Mouse (Mus musculus): ENCODE data around the gene Alpk3. TPM values are rescaled to one million over a fixed set of nuclear protein-coding genes. Genes with fewer than 3 reads are reported as not detected.

The Alpk3 gene
- polyA plus RNA-seq, 1 experiment from 2014 or later, result 0.11 TPM

DNA sequence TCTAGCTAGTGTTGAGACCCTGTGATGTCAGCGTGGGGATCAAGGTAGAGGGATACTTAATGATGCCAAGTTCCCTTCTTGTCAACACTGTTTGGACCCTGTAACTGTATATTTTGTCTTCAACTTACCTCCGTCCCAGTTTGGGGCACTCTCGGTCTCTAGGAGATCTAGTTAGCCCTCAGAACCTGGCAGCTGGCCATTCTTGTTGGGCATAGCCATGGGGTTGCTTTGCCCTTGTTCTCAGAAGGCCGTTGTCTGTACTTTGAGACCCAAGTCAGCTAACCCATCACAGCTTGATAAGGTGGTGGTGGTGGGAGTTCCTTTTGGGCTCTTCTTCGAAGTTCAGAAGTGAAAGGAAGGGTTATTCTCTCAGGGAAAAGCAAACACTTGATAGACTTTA, 7.4 kb upstream of the Alpk3 start:
- ATAC-seq (ENCODE audit: low FRiP score, low TSS enrichment) (no peak), DNase-seq (ENCODE audit: low spot score) (no peak)
- no peak overlapping the region for H3K4me3 ChIP-seq (ENCODE audit: low read depth, low read length)
- no peak overlapping the region for H3K27ac ChIP-seq (replicated peaks)
- H3K4me2 ChIP-seq (replicated peaks; ENCODE audit: low read depth), result no peak overlapping the region
- no peak for TF ChIP-seq EP300 (optimal IDR thresholded peaks at IDR 0.05)
- TF ChIP-seq CTCF (IDR thresholded peaks at IDR 0.05; ENCODE audit: low read depth), result no peak
- no peaks in the 10 kb centered on the region for H3K9me3 ChIP-seq (ENCODE audit: control insufficient read depth, low read length)
- H3K36me3 ChIP-seq (ENCODE audit: control insufficient read depth, insufficient read depth, low read length), result no peaks in the 10 kb centered on the region
- no peaks in the 10 kb centered on the region for H3K4me1 ChIP-seq (replicated peaks; ENCODE audit: control insufficient read depth, insufficient read depth)
- WGBS, result 83% methylated on average over 5 of the region's 5 CpGs
- no peaks in the 10 kb centered on the region for H3K27me3 ChIP-seq (ENCODE audit: control insufficient read depth, insufficient read depth, low read length)
- H3K9ac ChIP-seq (ENCODE audit: low read length), result no peak overlapping the region

GRCm38 (mm10) chr7:81055709-81056370, 1.6 kb upstream of the Alpk3 start:
- WGBS, result 62% methylated on average over 11 of the region's 11 CpGs
- no peak for TF ChIP-seq EP300 (optimal IDR thresholded peaks at IDR 0.05)
- no peak for TF ChIP-seq CTCF (IDR thresholded peaks at IDR 0.05; ENCODE audit: low read depth)
- Histone ChIP-seq H3K9ac (ENCODE audit: low read length) (no peak overlapping the region), H3K27me3 (ENCODE audit: control insufficient read depth, insufficient read depth, low read length) (no peaks in the 10 kb centered on the region), H3K9me3 (ENCODE audit: control insufficient read depth, low read length) (no peaks in the 10 kb centered on the region), H3K4me2 (replicated peaks; ENCODE audit: low read depth) (no peak overlapping the region), H3K27ac (replicated peaks) (no peak overlapping the region), H3K36me3 (ENCODE audit: control insufficient read depth, insufficient read depth, low read length) (no peaks in the 10 kb centered on the region), H3K4me3 (ENCODE audit: low read depth, low read length) (no peak overlapping the region), H3K4me1 (replicated peaks; ENCODE audit: control insufficient read depth, insufficient read depth) (no peaks in the 10 kb centered on the region)
- no peak for ATAC-seq (ENCODE audit: low FRiP score, low TSS enrichment)
- no peak for DNase-seq (ENCODE audit: low spot score)

GRCm38 (mm10) chr7:81057901-81058711, 706 bp downstream of the Alpk3 start:
- no peak overlapping the region for H3K4me2 ChIP-seq (replicated peaks; ENCODE audit: low read depth)
- no peak overlapping the region for H3K9ac ChIP-seq (ENCODE audit: low read length)
- H3K9me3 ChIP-seq (ENCODE audit: control insufficient read depth, low read length), result no peaks in the 10 kb centered on the region
- ATAC-seq (ENCODE audit: low FRiP score, low TSS enrichment), result no peak
- 64% methylated on average over 6 of the region's 6 CpGs for WGBS
- no peak overlapping the region for H3K27ac ChIP-seq (replicated peaks)
- no peaks in the 10 kb centered on the region for H3K36me3 ChIP-seq (ENCODE audit: control insufficient read depth, insufficient read depth, low read length)
- H3K27me3 ChIP-seq (ENCODE audit: control insufficient read depth, insufficient read depth, low read length), result no peaks in the 10 kb centered on the region
- H3K4me3 ChIP-seq (ENCODE audit: low read depth, low read length), result no peak overlapping the region
- no peaks in the 10 kb centered on the region for H3K4me1 ChIP-seq (replicated peaks; ENCODE audit: control insufficient read depth, insufficient read depth)
- TF ChIP-seq CTCF (IDR thresholded peaks at IDR 0.05; ENCODE audit: low read depth) (no peak), EP300 (optimal IDR thresholded peaks at IDR 0.05) (no peak)
- DNase-seq (ENCODE audit: low spot score), result no peak

DNA sequence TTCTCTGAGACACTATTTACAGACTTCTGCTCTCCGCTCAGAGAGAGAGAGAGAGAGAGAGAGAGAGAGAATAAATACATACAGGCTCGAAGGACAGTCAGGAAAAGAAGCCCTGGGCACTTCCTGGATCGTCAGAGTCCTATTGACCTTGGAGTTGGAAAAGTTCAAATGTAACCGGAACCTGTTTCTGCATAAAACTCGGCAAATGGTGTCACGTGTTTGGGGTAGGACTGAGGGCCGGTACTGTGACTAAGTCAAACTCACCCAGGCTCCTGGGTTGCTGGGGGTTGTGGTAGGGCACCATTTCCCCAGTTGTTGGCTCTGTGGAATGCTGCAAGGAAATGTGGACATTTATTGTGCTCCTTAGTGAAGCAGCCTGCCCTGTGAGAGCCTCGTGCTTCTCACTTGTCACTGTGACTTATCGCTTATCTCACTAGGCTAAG, 1.3 kb downstream of the Alpk3 start:
- no peaks in the 10 kb centered on the region for H3K9me3 ChIP-seq (ENCODE audit: control insufficient read depth, low read length)
- DNase-seq (ENCODE audit: low spot score), result no peak
- 0 out of 2 replicates have a peak, but pooled peaks have one; percentile 25 for ATAC-seq (ENCODE audit: low FRiP score, low TSS enrichment)

GRCm38 (mm10) chr7:81059388-81059787, 2.0 kb downstream of the Alpk3 start:
- no peak overlapping the region for H3K4me3 ChIP-seq (ENCODE audit: low read depth, low read length)
- 50% methylated on average over 5 of the region's 5 CpGs for WGBS
- H3K36me3 ChIP-seq (ENCODE audit: control insufficient read depth, insufficient read depth, low read length), result no peaks in the 10 kb centered on the region
- H3K27ac ChIP-seq (replicated peaks), result no peak overlapping the region
- H3K27me3 ChIP-seq (ENCODE audit: control insufficient read depth, insufficient read depth, low read length), result no peaks in the 10 kb centered on the region
- TF ChIP-seq CTCF (IDR thresholded peaks at IDR 0.05; ENCODE audit: low read depth), result no peak
- no peaks in the 10 kb centered on the region for H3K4me1 ChIP-seq (replicated peaks; ENCODE audit: control insufficient read depth, insufficient read depth)
- H3K9me3 ChIP-seq (ENCODE audit: control insufficient read depth, low read length), result no peaks in the 10 kb centered on the region
- no peak for ATAC-seq (ENCODE audit: low FRiP score, low TSS enrichment)
- no peak overlapping the region for H3K4me2 ChIP-seq (replicated peaks; ENCODE audit: low read depth)
- DNase-seq (ENCODE audit: low spot score), result no peak
- no peak overlapping the region for H3K9ac ChIP-seq (ENCODE audit: low read length)

More for the DNA sequence above, 1.3 kb downstream of the Alpk3 start:
- Histone ChIP-seq H3K27me3 (ENCODE audit: control insufficient read depth, insufficient read depth, low read length) (no peaks in the 10 kb centered on the region), H3K9ac (ENCODE audit: low read length) (no peak overlapping the region), H3K4me2 (replicated peaks; ENCODE audit: low read depth) (no peak overlapping the region), H3K4me3 (ENCODE audit: low read depth, low read length) (no peak overlapping the region), H3K36me3 (ENCODE audit: control insufficient read depth, insufficient read depth, low read length) (no peaks in the 10 kb centered on the region), H3K4me1 (replicated peaks; ENCODE audit: control insufficient read depth, insufficient read depth) (no peaks in the 10 kb centered on the region), H3K27ac (replicated peaks) (no peak overlapping the region)
- TF ChIP-seq CTCF (IDR thresholded peaks at IDR 0.05; ENCODE audit: low read depth), result no peak
- TF ChIP-seq EP300 (optimal IDR thresholded peaks at IDR 0.05), result no peak
- WGBS, result 31% methylated on average over 9 of the region's 9 CpGs

DNA sequence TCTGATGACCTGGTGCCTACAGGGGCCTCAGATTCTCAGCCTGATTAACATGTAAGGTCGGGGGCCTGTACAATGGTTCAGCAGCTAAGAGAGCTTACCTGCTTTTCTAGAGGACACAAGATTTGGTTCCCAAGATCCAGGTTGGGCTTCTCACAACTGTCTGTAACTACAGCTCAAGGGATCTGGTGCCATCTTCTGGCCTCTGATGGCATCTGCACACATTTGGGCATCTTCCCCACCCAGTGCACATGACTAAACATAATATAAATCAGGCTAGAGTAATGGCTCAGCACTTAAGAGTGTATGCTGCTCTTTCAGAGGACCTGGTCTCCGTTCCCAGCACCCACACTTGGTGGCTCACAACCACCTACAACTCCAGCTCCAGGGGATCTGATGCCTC, 3.5 kb downstream of the Alpk3 start:
- no peak overlapping the region for H3K9ac ChIP-seq (ENCODE audit: low read length)
- no peaks in the 10 kb centered on the region for H3K4me1 ChIP-seq (replicated peaks; ENCODE audit: control insufficient read depth, insufficient read depth)
- ATAC-seq (ENCODE audit: low FRiP score, low TSS enrichment), result no peak
- H3K27ac ChIP-seq (replicated peaks), result no peak overlapping the region
- no peaks in the 10 kb centered on the region for H3K36me3 ChIP-seq (ENCODE audit: control insufficient read depth, insufficient read depth, low read length)
- peak; percentile 76 for TF ChIP-seq CTCF (IDR thresholded peaks at IDR 0.05; ENCODE audit: low read depth)
- no peak for TF ChIP-seq EP300 (optimal IDR thresholded peaks at IDR 0.05)
- no peaks in the 10 kb centered on the region for H3K27me3 ChIP-seq (ENCODE audit: control insufficient read depth, insufficient read depth, low read length)
- H3K9me3 ChIP-seq (ENCODE audit: control insufficient read depth, low read length), result no peaks in the 10 kb centered on the region
- H3K4me3 ChIP-seq (ENCODE audit: low read depth, low read length), result no peak overlapping the region
- DNase-seq (ENCODE audit: low spot score), result peak; percentile 48
- 92% methylated on average over 2 of the region's 2 CpGs for WGBS
- H3K4me2 ChIP-seq (replicated peaks; ENCODE audit: low read depth), result no peak overlapping the region
